ENCODE assay signal across 18 mouse cellular contexts in the genomic region with DNA sequence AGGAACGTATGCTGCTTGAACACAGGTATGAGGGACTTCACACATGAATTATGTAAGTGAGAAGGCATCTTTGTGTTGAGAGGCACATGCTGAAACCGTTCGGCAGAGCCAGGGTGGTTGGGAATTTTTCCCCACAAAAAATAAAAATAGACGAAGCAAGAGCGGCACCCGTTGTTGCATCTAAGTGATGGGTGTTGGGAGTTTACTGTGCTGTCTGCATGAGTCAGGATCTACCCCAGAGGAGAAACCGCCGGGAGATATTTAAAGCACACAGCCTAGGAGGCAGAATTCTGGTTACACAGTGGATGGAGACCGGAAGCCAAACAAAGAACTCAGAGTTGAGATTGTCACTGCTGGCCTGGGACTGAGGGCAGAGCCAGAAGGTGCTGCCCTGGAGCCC. TPM values are rescaled to one million over a fixed set of nuclear protein-coding genes. Genes with fewer than 3 reads are reported as not detected.
DNase-seq lines count a peak whose midpoint lies in the region; ATAC-seq lines count a peak whose summit lies in the region.
"Had no signal": no experiment of that assay in that cellular context is flagged by ENCODE, and none has a peak within 500 bp of the region (broad histone marks: within the 10 kb centered on the region; RNA-seq: fewer than 3 reads in every experiment).

No protein-coding gene starts in this region.

- peaks cover 12% of the 10 kb centered on the region for H3K4me1 ChIP-seq in forebrain, embryonic 16.5 days (replicated peaks; ENCODE audit: control insufficient read depth, insufficient read depth, low read length)
- peaks cover 12% of the 10 kb centered on the region; the same call in 1 of the 2 replicates for H3K4me1 ChIP-seq in forebrain, embryonic 13.5 days
- H3K4me1 ChIP-seq: liver, embryonic 15.5 days; midbrain, embryonic 12.5 days; stomach, embryonic 15.5 days had no signal

- H3K9me3 ChIP-seq in forebrain, embryonic 16.5 days (ENCODE audit: control insufficient read depth, low read length) = no peaks in the 10 kb centered on the region
- no peaks in the 10 kb centered on the region for H3K9me3 ChIP-seq in forebrain, embryonic 13.5 days (replicated peaks)
- H3K9me3 ChIP-seq: embryonic facial prominence, embryonic 12.5 days; limb, embryonic 12.5 days; liver, embryonic 15.5 days; midbrain, embryonic 12.5 days; stomach, embryonic 15.5 days had no signal

- no peak overlapping the region for H3K4me3 ChIP-seq in forebrain, embryonic 16.5 days (replicated peaks; ENCODE audit: low read length)
- H3K4me3 ChIP-seq in forebrain, embryonic 13.5 days = no peak overlapping the region
- H3K4me3 ChIP-seq: embryonic facial prominence, embryonic 12.5 days; limb, embryonic 12.5 days; liver, embryonic 15.5 days; midbrain, embryonic 12.5 days; stomach, embryonic 15.5 days had no signal

- no peaks in the 10 kb centered on the region for H3K27me3 ChIP-seq in forebrain, embryonic 16.5 days (replicated peaks; ENCODE audit: control insufficient read depth, insufficient read depth, low read length)
- H3K27me3 ChIP-seq in forebrain, embryonic 13.5 days = no peaks in the 10 kb centered on the region
- H3K27me3 ChIP-seq: embryonic facial prominence, embryonic 12.5 days; limb, embryonic 12.5 days; liver, embryonic 15.5 days; midbrain, embryonic 12.5 days; stomach, embryonic 15.5 days had no signal

- no peak overlapping the region for H3K9ac ChIP-seq in forebrain, embryonic 16.5 days (replicated peaks; ENCODE audit: low read depth, low read length)
- H3K9ac ChIP-seq in forebrain, embryonic 13.5 days = no peak overlapping the region
- H3K9ac ChIP-seq: embryonic facial prominence, embryonic 12.5 days; limb, embryonic 12.5 days; liver, embryonic 15.5 days; midbrain, embryonic 12.5 days; stomach, embryonic 15.5 days had no signal

- H3K36me3 ChIP-seq in forebrain, embryonic 16.5 days (ENCODE audit: control insufficient read depth, insufficient read depth) = no peaks in the 10 kb centered on the region
- H3K36me3 ChIP-seq in forebrain, embryonic 13.5 days (ENCODE audit: poor library complexity, severe bottlenecking) = no peaks in the 10 kb centered on the region
- H3K36me3 ChIP-seq: embryonic facial prominence, embryonic 12.5 days; limb, embryonic 12.5 days; liver, embryonic 15.5 days; midbrain, embryonic 12.5 days; stomach, embryonic 15.5 days had no signal

- WGBS in forebrain, embryonic 16.5 days = 84% methylated on average over 9 of the region's 9 CpGs
- 91% methylated on average over 9 of the region's 9 CpGs for WGBS in forebrain, embryonic 13.5 days

- ATAC-seq in forebrain, embryonic 16.5 days = peak; percentile 7; the same call in 1 of the 2 replicates
- no peak for ATAC-seq in forebrain, embryonic 13.5 days
- ATAC-seq: lung, postnatal 0 days had no signal

- peak; percentile 32 to 39 for DNase-seq in layer of hippocampus, adult 8-10 months (ENCODE audit: low spot score in 2 of 2)
- no peak for DNase-seq in layer of hippocampus, postnatal 10 days (ENCODE audit: low spot score in 2 of 2)
- DNase-seq in NIH3T3 (ENCODE audit: low read depth) (peak; percentile 16), liver (no peak)
- peak; percentile 50 to 73 for DNase-seq in left cerebral cortex, adult 9 months (ENCODE audit: low spot score in 2 of 2)
- no peak for DNase-seq in neural tube, embryonic 10.5 days (ENCODE audit: extremely low spot score, low spot score)
- DNase-seq: adrenal gland, adult 2 months; heart, adult 18-20 months; kidney, adult 8-10 months; kidney, postnatal 25 days had no signal

- H3K4me2 ChIP-seq in forebrain, embryonic 16.5 days (ENCODE audit: low read length) = no peak overlapping the region
- no peak overlapping the region for H3K4me2 ChIP-seq in forebrain, embryonic 13.5 days
- H3K4me2 ChIP-seq: embryonic facial prominence, embryonic 12.5 days; limb, embryonic 12.5 days; liver, embryonic 15.5 days; midbrain, embryonic 12.5 days; stomach, embryonic 15.5 days had no signal

- no peak overlapping the region for H3K27ac ChIP-seq in forebrain, embryonic 16.5 days (ENCODE audit: low read length)
- no peak overlapping the region for H3K27ac ChIP-seq in forebrain, embryonic 13.5 days
- H3K27ac ChIP-seq: embryonic facial prominence, embryonic 12.5 days; limb, embryonic 12.5 days; liver, embryonic 15.5 days; midbrain, embryonic 12.5 days; stomach, embryonic 15.5 days had no signal

RNA-seq across cellular contexts. Expression of gene Tmem177, which starts 21.9 kb away (rescaled TPM):
- polyA plus RNA-seq in forebrain, embryonic 16.5 days (2015; fragmentation: Nextera tagmentation; extraction: Ambion mirVana) = 13.4 and 14.3 TPM in 2 replicates
- polyA plus RNA-seq in forebrain, embryonic 13.5 days (2015; fragmentation: Nextera tagmentation; extraction: Ambion mirVana) = 13.1 and 13.3 TPM in 2 replicates
- total RNA-seq in layer of hippocampus, adult 8-10 months (2022) = 1 to 10 TPM; 6.3 to 8.6 (median 7.5) TPM
- total RNA-seq in layer of hippocampus, postnatal 10 days (2021) = 1 to 10 TPM; 6.7 TPM

RNA-seq across cellular contexts. Expression of gene Ptpn4, which starts 53.7 kb away (rescaled TPM):
- 13.2 and 15.0 TPM in 2 replicates for polyA plus RNA-seq in forebrain, embryonic 16.5 days (2015; fragmentation: Nextera tagmentation; extraction: Ambion mirVana)
- 10.9 and 11.0 TPM in 2 replicates for polyA plus RNA-seq in forebrain, embryonic 13.5 days (2015; fragmentation: Nextera tagmentation; extraction: Ambion mirVana)
- total RNA-seq in layer of hippocampus, adult 8-10 months (2022) = 10 to 100 TPM; 56.4 to 74.4 (median 63.6) TPM
- total RNA-seq in layer of hippocampus, postnatal 10 days (2021) = 10 to 100 TPM; 43.8 to 43.9 TPM

Comparison
In these comparisons a context has a peak if more than half of its experiments do, and no peak if none do; other contexts are left out.
1. DNase-seq: peak in layer of hippocampus, adult 8-10 months (2 of 2), NIH3T3 (single experiment) and left cerebral cortex, adult 9 months (2 of 2); none in layer of hippocampus, postnatal 10 days (0 of 2), neural tube, embryonic 10.5 days (single experiment) and liver (single experiment).